Mouse (Mus musculus): ENCODE results near the gene Fcho1.
A peak's percentile ranks its signal among the peaks of the same experiment; 100 is the strongest.
"Not testable (repeated sequence)": the region's sequence is repeated elsewhere in the genome, so short reads cannot be mapped to it uniquely, and the experiment has no call there.

Fcho1 gene

GRCm38 (mm10) chr8:71718252-71718651, 7.3 kb downstream of the Fcho1 start:
- DNase-seq (ENCODE audit: low read depth, low spot score): no peak

DNA sequence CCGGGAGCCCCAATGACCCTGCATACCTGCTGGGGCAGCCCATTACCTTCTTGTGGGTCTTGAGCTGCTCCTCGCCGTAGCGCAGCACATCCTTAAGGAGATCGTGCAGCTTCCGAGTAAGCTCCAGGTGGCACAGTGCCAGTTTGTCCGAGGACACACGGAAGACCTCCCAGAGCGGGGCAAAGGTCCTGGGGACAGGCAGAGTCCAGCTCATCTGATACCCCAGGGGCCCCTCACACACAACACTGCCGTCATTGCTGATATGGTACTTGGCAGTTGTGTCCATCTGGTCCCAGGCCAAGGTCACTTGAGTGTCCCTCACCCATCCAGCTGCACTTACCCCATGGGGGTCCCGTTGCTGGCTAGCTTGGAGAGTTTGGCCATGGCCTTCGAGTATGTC, 8.4 kb downstream of the Fcho1 start:
- no peak for DNase-seq (ENCODE audit: low read depth, low spot score)

DNA sequence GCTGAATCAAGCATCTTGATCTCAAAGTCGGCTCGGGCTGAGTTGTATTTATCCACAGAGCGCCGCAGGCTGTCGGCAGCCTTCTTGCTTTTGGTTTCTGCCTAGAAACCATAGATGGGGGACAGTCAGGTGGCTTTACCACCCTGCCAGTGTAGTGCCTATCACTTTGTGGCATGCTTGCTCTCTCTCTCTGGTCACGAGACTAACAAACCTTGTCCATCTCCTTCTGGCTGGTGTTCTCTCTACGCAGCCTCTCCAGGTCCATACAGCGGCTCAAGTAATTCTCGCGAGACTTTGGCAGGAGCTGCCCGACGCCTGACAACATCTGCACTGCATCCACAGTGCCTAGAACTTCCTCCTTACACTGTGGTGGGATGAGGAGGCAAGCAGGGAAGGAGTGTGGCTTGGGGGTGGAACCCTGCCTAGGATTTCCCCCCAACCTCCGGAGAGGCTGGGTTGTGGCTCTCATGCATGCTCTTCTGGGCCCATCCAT, 8.9 kb downstream of the Fcho1 start:
- no peak for DNase-seq (ENCODE audit: low read depth, low spot score)

DNA sequence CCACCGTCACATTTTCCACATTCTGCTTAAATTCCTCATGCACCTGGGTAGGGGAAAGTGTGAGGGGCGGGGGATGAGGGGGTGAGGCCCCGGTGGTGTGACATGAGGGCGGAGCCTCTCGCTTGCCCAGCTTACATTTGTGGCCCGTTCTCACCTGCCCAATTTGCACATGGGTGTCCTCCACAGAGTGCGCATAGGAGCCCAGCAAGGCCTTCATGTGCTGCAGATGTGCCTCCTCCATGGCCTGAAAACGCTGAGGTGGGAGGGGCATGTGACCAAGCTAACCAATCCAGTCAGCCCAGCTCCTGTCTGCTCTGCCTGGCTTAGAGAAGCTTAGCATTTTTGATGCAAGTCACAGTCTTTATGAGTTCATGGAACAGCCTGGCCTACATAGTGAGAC, 10.0 kb downstream of the Fcho1 start:
- DNase-seq (ENCODE audit: low read depth, low spot score): no peak

DNA sequence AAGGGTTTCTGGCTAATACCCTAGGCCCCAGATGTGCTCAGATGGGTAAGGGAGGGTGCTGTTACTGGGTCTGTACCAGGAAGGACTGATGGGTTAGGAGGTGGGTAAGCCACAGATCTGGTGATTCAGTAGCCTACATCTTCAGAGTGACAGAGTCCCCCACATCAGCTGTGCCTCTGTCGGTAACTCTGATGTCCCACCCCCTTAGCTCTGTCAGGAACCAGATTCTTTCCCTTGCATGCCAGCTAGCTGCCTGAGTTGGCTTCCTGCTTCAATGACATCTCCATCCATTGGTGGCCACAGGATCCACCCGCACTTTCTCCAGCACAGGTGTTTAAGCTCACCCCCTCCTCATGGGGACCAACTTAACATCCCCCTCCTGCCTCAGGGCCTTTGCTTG, 13.9 kb downstream of the Fcho1 start:
- DNase-seq (ENCODE audit: low read depth, low spot score): no peak

GRCm38 (mm10) chr8:71709800-71710446, 15.6 kb downstream of the Fcho1 start:
- DNase-seq (ENCODE audit: low read depth, low spot score): peak; percentile 86

DNA sequence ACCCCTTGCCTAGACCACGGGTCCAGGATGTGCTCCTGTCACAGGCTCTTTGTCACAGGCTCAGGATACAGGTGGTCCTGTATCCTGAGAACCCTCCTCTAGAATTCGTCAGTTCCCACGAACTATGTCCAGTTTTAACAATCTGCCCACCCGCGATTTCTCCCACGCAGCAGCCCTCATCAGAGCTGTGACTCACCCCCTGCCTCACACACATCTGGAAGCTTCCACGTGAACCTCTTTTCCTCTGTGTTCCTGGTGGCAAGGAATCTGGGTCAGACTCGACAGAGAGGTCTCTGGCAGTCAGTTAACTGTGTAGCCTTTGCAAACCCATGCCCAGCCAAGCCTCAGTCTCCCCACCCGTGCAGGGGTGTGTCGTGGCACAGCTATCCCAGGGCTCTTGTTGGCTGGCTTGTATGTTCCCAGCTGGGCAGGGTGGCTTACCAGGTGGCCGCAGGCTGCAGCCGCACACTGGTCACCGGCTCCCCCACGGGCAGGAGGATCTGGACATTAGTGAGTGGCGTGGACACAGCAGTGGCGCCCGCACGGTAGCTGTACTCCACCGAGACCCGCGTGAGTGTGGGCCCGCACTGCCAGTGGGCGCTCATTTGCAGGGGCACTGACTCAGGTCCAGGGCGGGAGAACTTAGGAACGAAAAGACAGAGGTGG, 16.2 kb downstream of the Fcho1 start:
- DNase-seq (ENCODE audit: low read depth, low spot score): no peak

GRCm38 (mm10) chr8:71707874-71708273, 17.6 kb downstream of the Fcho1 start:
- peak; percentile 80 for DNase-seq (ENCODE audit: low read depth, low spot score)

- not testable (repeated sequence) for DNase-seq (ENCODE audit: low read depth, low spot score)
These were observed 22.1 kb downstream of the Fcho1 start for GRCm38 (mm10) chr8:71703400-71703799.

DNA sequence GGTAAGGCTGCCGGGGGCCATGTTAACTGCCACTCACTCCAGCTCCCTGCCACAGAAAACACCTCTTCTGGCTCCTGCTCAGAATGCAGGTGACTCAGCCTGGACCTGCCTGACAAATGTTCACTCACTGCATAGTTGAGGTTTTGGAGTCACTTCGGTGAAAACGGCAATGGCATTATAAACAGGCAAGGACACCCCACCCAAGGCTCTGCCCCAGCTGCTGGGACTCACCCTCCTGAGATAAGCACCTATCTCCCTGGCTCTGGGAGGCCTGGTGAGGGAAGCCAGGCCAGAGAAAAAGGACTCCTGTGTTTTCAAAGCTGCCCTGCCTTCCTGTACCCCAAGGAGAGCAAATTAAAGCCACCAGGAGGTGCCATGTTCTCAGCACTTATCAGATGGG, 22.6 kb downstream of the Fcho1 start:
- no peak for DNase-seq (ENCODE audit: low read depth, low spot score)

GRCm38 (mm10) chr8:71702087-71702432, 23.5 kb downstream of the Fcho1 start:
- no peak for DNase-seq (ENCODE audit: low read depth, low spot score)

DNA sequence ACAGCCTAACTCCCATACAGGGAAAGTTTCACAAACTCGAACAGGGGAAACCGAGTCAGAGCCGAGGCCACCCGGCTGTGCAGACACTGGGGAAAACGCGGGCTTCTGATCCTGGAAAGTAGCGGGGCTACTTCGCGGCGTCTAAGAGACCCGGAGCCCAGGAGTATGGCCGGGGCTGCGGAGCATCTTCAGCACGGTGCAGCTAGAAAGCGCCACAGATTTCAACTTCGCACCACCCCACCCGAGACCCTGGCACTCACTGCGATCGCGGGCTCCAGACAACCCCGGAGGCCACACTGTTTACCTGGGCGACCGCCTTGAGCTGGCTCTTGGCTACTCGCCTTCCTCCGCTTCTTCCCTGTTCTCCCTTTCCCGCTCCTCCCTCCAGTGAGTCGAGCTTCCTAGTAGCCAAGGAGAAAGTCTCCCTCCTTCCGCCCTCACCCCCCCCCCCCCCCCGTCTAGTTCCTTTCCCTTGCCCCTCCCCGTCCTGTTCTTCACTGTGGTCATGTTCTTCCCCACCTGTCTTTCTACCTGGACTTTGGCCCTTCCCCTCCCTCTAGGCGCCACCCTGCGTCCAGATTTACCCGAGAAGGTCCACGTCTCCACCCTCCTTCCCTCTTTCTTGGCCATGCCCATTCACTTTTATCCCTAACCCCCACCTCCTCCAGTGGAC, 24.0 kb downstream of the Fcho1 start, which contains the start of gene B3gnt3:
Gene B3gnt3, minus strand, starts transcription at position 376 of the 673 bp plus-strand sequence.
- DNase-seq (ENCODE audit: low read depth, low spot score): no peak

GRCm38 (mm10) chr8:71700493-71701269, 24.8 kb downstream of the Fcho1 start:
- DNase-seq (ENCODE audit: low read depth, low spot score): no peak

- DNase-seq (ENCODE audit: low read depth, low spot score): not testable (repeated sequence)
These were observed 30.1 kb downstream of the Fcho1 start for GRCm38 (mm10) chr8:71695456-71695855.

DNA sequence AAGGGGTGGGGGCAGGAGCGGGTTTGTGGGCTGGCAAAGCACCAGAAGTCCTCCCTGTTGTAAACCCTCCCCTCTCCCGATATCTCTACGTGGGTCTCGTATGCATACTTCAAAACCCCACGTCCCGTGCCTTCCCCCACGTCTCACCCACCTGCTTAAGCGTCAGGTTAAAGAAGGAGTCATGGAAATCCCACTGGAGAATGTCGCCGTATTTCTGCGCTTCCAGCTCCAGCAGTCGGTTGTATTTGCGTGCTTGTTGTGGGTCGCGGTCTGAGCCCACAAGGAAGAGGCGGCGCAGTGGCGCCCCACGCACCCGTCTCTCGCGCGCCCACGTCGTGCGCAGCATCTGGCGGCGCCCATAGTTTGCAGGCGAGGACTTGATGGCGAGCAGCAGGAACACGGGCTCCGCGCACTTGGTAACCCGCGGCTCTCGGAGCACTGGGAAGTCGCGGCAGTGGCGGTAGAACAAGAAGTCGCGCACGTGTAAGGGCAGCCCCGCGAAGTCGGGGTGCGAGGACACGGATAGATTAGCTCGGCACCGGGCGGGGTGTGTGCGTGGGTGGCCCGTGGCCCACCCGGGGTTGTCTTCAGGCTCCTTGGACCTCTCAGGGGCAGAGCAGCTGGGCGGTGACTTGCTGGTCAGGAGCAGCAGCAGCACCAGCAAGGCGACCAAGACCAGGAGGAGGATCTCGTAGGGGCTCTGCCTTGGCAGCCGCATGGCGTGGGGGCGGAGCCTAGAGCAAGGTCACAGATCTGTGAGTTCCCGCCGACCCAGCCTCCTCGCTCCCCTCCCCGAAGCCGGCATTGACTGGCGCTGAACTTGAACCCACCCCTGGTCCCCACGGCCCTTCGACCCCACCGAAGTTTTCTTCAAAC, 32.1 kb downstream of the Fcho1 start:
- DNase-seq (ENCODE audit: low read depth, low spot score): no peak

DNA sequence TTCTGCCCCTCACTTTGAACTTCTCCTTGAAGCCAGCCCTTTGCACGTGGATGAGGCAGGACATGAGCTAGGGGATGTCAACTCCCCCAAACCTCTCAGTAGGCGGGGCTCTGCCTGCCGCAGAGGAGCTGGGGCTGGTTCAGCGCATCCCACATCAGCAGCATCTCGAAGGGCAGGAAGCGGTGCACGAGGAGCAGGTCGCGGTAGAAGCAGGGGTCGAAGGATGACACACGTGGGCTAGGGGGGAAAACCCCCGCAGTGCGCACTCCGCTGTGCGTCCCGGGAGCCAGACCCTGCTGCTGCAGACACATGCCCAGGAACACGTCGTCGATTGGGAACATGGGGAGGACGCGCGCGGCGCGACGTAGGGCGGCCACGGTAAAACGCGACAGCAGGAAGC, 33.0 kb downstream of the Fcho1 start:
- DNase-seq (ENCODE audit: low read depth, low spot score): no peak

GRCm38 (mm10) chr8:71689028-71689427, 36.5 kb downstream of the Fcho1 start, which contains the start of gene Insl3:
Gene Insl3 (plus strand): TSS chr8:71689214.
- no peak for DNase-seq (ENCODE audit: low read depth, low spot score)

DNA sequence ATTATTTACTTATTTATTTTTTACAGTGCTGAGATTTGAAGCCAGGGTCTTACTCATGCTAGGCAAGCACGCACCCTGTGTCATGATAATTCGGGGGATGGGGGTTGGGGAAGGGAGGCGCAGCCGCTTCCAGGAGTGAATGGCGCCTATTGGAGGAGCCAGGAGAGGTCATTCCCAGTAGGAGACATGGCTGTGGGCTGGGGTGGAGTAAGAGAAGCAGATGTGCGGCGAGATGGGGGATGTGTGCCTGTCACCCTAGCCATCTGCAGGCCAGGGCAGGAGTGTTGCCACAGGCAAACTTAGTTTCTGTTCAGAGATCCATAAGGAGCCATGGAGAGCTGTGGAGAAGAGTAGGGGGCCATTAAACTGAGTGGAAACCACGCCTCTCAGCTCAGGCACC, 37.9 kb downstream of the Fcho1 start:
- DNase-seq (ENCODE audit: low read depth, low spot score): no peak

DNA sequence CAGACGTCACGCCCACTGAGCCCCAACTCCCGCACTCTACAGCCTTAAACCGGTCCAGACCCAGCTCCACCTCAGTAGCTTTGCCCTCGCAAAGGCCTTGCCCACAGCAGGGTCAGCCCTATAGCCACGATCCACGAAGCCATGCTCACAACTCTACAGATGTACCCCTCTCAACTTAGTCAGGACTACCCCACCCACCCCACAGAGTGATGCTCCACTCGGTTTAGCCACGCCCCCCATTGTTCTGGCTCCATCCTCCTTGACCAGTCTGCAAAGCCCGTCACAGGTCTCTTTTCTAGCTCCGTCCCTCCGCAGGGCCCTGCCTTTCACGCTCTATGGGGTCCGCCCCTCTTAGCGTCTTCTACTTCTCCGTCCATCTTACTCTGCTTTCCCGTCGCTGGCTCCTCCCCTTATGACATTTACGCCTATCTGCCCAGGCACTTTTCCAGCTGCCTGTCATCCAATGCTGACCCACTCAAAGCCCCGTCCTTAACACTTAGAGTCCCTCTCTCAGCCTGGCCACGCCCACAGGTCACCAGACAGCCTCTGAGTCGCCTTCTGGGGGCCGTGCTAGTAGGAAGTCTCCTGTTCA, 39.3 kb downstream of the Fcho1 start:
- DNase-seq (ENCODE audit: low read depth, low spot score): no peak

- DNase-seq (ENCODE audit: low read depth, low spot score): no peak
These were observed 39.9 kb downstream of the Fcho1 start for GRCm38 (mm10) chr8:71685573-71685972.

- no peak for DNase-seq (ENCODE audit: low read depth, low spot score)
These were observed 40.8 kb downstream of the Fcho1 start for GRCm38 (mm10) chr8:71684701-71685100.

Measured in A20 (cell line).